Mouse (Mus musculus) retina, postnatal 1 day (tissue): Measurements from ENCODE around the gene Usp9y.

Experiments
- DNase-seq: peaks from one replicate; pipeline ENCODE4 v3.0.0-alpha.2; 2012

Usp9y gene

GRCm38 (mm10) chrY:1459682-1460081, at the start of gene Usp9y:
Gene Usp9y, minus strand, starts transcription at chrY:1459782.
- no peak for DNase-seq

GRCm38 (mm10) chrY:1293708-1294107, 165.9 kb downstream of the Usp9y start:
- DNase-seq = no peak

- DNase-seq = peak; percentile 82
These were observed 173.3 kb downstream of the Usp9y start, which contains the start of gene Ddx3y for GRCm38 (mm10) chrY:1286171-1286795. Gene Ddx3y, minus strand, starts transcription at chrY:1286629.

DNA sequence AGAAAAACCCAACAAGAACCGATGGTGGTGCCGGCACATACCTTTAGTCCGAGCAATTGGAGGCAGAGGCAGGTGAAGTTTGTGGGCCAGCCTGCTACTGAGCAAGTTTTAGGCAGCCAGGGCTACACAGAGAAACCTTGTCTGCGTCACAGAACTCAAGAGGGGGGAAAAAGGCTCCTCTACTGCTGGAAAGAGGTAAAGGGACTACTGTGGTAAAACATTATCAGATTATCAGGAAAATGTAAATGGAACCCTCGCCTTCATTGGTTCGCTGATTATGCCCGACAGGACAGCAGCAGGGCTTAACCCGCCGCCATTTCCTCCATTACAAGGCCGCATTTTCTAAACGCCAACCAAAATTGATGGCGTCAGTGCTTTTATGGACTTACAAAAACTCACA, 173.8 kb downstream of the Usp9y start:
- DNase-seq = peak; percentile 17
